Mouse (Mus musculus) heart, postnatal 0 days (tissue): Measurements from ENCODE around the gene Rsph6a. TPM values are rescaled to one million over a fixed set of nuclear protein-coding genes. Genes with fewer than 3 reads are reported as not detected.

Source experiments
- ATAC-seq: fragments of 200-750 bp; cut with Nextera tagmentation; 2 replicates; pipeline ENCODE4 v1.8.0; 2017; ENCODE audit warnings: low read depth, moderate number of reproducible peaks, moderate library complexity; ENCODE audit not compliant: insufficient read depth
- DNase-seq: peaks from one replicate; pipeline ENCODE4 v3.0.0-alpha.2; 2016; ENCODE audit warnings: low spot score
- H3K27ac ChIP-seq: fragments of 300-500 bp; sonication (generic); 2 replicates; pipeline ENCODE4 v1.5.1; 2014; ENCODE audit warnings: low read depth, mild to moderate bottlenecking
- H3K27me3 ChIP-seq: fragments of 300-500 bp; sonication (generic); 2 replicates; pipeline ENCODE4 v1.6.1; 2014; ENCODE audit warnings: low read length, mixed read lengths; ENCODE audit not compliant: control insufficient read depth, insufficient read depth
- H3K36me3 ChIP-seq: fragments of 300-500 bp; sonication (generic); replicated peaks from 2 replicates; pipeline ENCODE4 v1.6.1; 2014; ENCODE audit warnings: low read length, mixed read lengths; ENCODE audit not compliant: control insufficient read depth, insufficient read depth
- H3K4me1 ChIP-seq: fragments of 300-500 bp; sonication (generic); 2 replicates; pipeline ENCODE4 v1.6.1; 2014; ENCODE audit warnings: antibody characterized with exemption; ENCODE audit not compliant: control insufficient read depth, insufficient read depth
- H3K4me2 ChIP-seq: fragments of 300-500 bp; sonication (generic); 2 replicates; pipeline ENCODE4 v1.6.1; 2014; ENCODE audit warnings: low read depth, mild to moderate bottlenecking, low read length, moderate library complexity
- H3K4me3 ChIP-seq: fragments of 300-500 bp; sonication (generic); 2 replicates; pipeline ENCODE4 v1.5.1; 2014; ENCODE audit warnings: low read depth, low read length
- H3K9ac ChIP-seq: fragments of 300-500 bp; sonication (generic); replicated peaks from 2 replicates; pipeline ENCODE4 v1.6.1; 2014; ENCODE audit warnings: low read depth, low read length, mixed read lengths
- H3K9me3 ChIP-seq: fragments of 300-500 bp; sonication (generic); replicated peaks from 2 replicates; pipeline ENCODE4 v1.6.1; 2016; ENCODE audit warnings: low read length; ENCODE audit not compliant: control insufficient read depth
- CTCF ChIP-seq: IDR thresholded peaks from 2 replicates; pipeline ENCODE4 v1.5.1; 2016; ENCODE audit warnings: antibody characterized with exemption, control low read depth, low read depth
- EP300 ChIP-seq: IDR thresholded peaks from 2 replicates; pipeline ENCODE4 v1.6.1; 2016; ENCODE audit warnings: antibody characterized with exemption, low read depth
- WGBS: fragments of 180-500 bp; shearing (Covaris S2); extraction: QIAGEN DNeasy Blood & Tissue Kit; methylation state at CpG from one replicate; pipeline ENCODE4 v1.1.7; 2014; 5-methylcytosine and 5-hydroxymethylcytosine counted together
- polyA plus RNA-seq: library from polyadenylated mRNA; unstranded; fragments of >200 nt; fragmentation: Nextera tagmentation; extraction: Ambion mirVana; gene quantifications from 2 replicates; pipeline ENCODE4 v1.2.1, GENCODE M21; 2015
- total RNA-seq: library from RNA; depleted of rRNA; stranded (reverse); fragments of >200 nt; gene quantifications from 2 replicates; pipeline ENCODE4 v1.2.3, GENCODE M21; 2014; ENCODE audit warnings: low replicate concordance

Rsph6a gene
- total and polyA plus RNA-seq, 2 experiments from 2014 or later, result not detected

DNA sequence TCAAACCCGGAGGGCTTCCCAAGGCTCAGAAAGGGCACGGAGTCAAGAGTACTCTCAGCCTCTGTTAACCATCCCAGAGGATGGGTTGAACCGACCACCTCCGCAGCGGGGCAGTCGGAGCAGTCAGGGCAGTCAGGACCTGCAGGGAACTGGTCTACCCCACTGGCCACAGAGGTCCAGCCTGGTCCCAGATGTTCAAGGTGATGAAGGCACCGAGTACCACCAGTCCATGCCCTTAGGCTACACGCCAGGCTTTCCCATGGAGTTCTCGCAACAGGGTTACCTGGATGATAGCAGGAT, 237 bp downstream of the Rsph6a start:
- 0 out of 2 replicates have a peak, but pooled peaks have one; percentile 13 for ATAC-seq
- no peak overlapping the region for H3K27ac ChIP-seq
- no peak overlapping the region for H3K9ac ChIP-seq
- WGBS, result 74% methylated on average over 9 of the region's 9 CpGs
- no peaks in the 10 kb centered on the region for H3K27me3 ChIP-seq
- H3K36me3 ChIP-seq, result peaks cover 23% of the 10 kb centered on the region
- no peaks in the 10 kb centered on the region for H3K4me1 ChIP-seq
- H3K9me3 ChIP-seq, result no peaks in the 10 kb centered on the region
- no peak overlapping the region for H3K4me3 ChIP-seq
- TF ChIP-seq EP300 (no peak), CTCF (no peak)
- H3K4me2 ChIP-seq, result no peak overlapping the region
- no peak for DNase-seq

DNA sequence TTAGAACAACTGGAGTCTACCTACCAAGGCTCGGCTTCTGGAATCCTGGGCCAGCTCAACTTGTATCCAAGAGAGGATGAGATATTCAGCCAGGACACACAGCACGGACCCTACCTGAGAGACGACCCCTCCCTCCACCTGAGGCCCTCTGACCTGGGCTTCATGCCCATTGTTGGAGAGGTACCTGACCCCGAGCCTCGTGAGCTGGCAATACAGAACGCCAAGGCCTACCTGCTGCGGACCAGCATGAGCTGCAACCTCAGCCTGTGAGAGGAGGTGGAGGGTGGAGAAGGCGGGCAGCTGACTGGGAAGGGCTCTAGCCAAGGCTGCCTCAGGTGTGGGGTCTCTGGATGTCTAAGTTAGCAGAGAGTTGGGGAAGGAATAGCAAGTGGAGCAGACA, 618 bp downstream of the Rsph6a start:
- 91% methylated on average over 8 of the region's 8 CpGs for WGBS
- H3K9ac ChIP-seq, result no peak overlapping the region
- no peak overlapping the region for H3K4me2 ChIP-seq
- no peak for DNase-seq
- H3K4me1 ChIP-seq, result no peaks in the 10 kb centered on the region
- no peak for ATAC-seq
- no peak overlapping the region for H3K27ac ChIP-seq
- H3K4me3 ChIP-seq, result no peak overlapping the region
- H3K27me3 ChIP-seq, result no peaks in the 10 kb centered on the region
- no peaks in the 10 kb centered on the region for H3K9me3 ChIP-seq
- TF ChIP-seq EP300 (no peak), CTCF (no peak)
- H3K36me3 ChIP-seq, result peaks cover 19% of the 10 kb centered on the region

DNA sequence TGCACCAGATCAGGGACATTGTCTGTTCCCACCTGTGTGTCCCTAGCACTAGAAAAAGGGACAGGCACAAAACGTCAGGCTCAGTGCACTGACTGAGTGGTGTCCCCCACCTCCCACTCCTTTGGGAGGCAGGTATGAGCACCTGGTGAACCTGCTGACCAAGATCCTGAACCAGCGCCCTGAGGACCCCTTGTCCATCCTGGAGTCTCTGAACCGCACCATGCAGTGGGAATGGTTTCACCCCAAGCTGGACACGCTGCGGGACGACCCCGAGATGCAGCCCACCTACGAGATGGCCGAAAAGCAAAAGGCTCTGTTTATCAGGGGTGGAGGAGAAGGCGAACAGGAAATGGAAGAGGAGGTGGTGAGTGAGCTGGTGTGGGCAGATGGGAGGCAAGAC, 2.9 kb downstream of the Rsph6a start:
- Histone ChIP-seq H3K27me3 (no peaks in the 10 kb centered on the region), H3K9ac (no peak overlapping the region), H3K4me1 (no peaks in the 10 kb centered on the region), H3K4me2 (no peak overlapping the region), H3K9me3 (no peaks in the 10 kb centered on the region), H3K4me3 (no peak overlapping the region), H3K36me3 (no peaks in the 10 kb centered on the region), H3K27ac (no peak overlapping the region)
- ATAC-seq (no peak), DNase-seq (no peak)
- 77% methylated on average over 10 of the region's 10 CpGs for WGBS
- TF ChIP-seq CTCF (no peak), EP300 (no peak)

DNA sequence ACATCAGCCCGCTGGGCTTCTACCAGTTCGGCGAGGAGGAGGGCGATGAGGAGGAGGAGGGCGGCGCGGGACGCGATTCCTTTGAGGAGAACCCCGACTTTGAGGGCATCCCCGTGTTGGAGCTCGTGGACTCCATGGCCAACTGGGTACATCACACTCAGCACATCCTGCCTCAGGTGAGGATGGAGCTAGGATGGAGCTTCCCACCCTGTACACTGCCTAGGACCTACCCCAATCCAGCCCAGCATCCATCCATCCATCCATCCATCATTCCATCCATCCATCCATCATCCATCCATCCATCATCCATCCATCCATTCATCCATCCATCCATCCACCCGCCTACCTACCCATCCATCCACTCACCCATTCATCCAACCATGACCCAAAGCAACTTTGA, 11.4 kb downstream of the Rsph6a start:
- Histone ChIP-seq H3K4me2 (no peak overlapping the region), H3K27me3 (peaks cover 37% of the 10 kb centered on the region), H3K36me3 (no peaks in the 10 kb centered on the region), H3K4me1 (no peaks in the 10 kb centered on the region), H3K9ac (no peak overlapping the region), H3K27ac (no peak overlapping the region), H3K4me3 (no peak overlapping the region), H3K9me3 (no peaks in the 10 kb centered on the region)
- no peak for DNase-seq
- TF ChIP-seq EP300, result no peak
- no peak for TF ChIP-seq CTCF
- WGBS, result 35% methylated on average over 4 of the region's 13 CpGs
- no peak for ATAC-seq

DNA sequence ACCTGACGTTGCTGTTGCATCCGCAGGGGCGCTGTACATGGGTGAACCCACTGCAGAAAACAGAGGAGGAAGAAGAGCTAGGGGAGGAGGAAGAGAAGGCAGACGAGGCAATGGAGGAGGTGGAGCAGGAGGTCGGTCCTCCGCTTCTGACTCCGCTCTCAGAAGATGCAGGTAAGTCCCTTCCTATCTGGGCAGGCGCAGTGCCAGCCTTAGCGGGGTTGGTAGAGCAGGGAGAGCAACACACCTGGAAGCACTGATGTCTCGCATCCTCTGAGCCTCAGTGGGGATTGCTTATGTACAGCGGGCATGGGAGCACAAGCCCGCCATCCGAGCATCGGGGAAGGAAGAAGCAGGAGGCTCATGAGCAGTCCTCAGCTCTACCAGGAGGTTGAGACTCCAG, 12.6 kb downstream of the Rsph6a start:
- H3K27ac ChIP-seq, result no peak overlapping the region
- no peaks in the 10 kb centered on the region for H3K9me3 ChIP-seq
- no peak overlapping the region for H3K4me3 ChIP-seq
- TF ChIP-seq EP300 (no peak), CTCF (no peak)
- no peaks in the 10 kb centered on the region for H3K36me3 ChIP-seq
- DNase-seq, result no peak
- H3K9ac ChIP-seq, result no peak overlapping the region
- H3K27me3 ChIP-seq, result peaks cover 37% of the 10 kb centered on the region
- H3K4me1 ChIP-seq, result no peaks in the 10 kb centered on the region
- no peak for ATAC-seq
- no peak overlapping the region for H3K4me2 ChIP-seq
- WGBS, result 46% methylated on average over 14 of the region's 14 CpGs

DNA sequence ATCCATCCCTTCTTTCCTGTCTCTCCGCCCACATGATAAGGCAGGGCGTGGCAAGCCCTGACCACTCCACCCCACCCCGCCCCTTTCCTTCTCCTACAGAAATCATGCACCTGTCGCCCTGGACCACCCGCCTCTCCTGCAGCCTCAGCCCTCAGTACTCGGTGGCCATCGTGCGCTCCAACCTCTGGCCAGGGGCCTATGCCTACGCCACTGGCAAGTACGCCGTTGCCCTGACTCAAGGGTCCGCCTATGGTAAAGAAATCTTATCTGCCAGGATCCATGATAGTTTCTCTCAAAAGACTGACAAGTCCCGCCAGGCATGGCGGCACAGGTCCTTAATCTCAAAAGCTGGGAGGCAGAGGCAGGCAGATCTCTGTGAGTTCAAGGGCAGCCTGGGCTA, 13.4 kb downstream of the Rsph6a start:
- TF ChIP-seq CTCF (no peak), EP300 (no peak)
- WGBS, result 50% methylated on average over 14 of the region's 14 CpGs
- DNase-seq, result no peak
- H3K4me3 ChIP-seq, result no peak overlapping the region
- no peak for ATAC-seq
- no peak overlapping the region for H3K27ac ChIP-seq
- H3K9me3 ChIP-seq, result no peaks in the 10 kb centered on the region
- H3K36me3 ChIP-seq, result no peaks in the 10 kb centered on the region
- no peak overlapping the region for H3K4me2 ChIP-seq
- H3K9ac ChIP-seq, result no peak overlapping the region
- H3K27me3 ChIP-seq, result peaks cover 37% of the 10 kb centered on the region
- H3K4me1 ChIP-seq, result no peaks in the 10 kb centered on the region
